Mouse (Mus musculus): ENCODE measurements around the gene Iglon5. TPM values are rescaled to one million over a fixed set of nuclear protein-coding genes. Genes with fewer than 3 reads are reported as not detected.

Gene Iglon5
- total RNA-seq (2014; rRNA removed; ENCODE audit: low replicate concordance), result 0.08 TPM in 1 of 2 replicates, not detected in the other
- not detected in 2 replicates for polyA plus RNA-seq (2015; fragmentation: Nextera tagmentation; extraction: Ambion mirVana)

GRCm38 (mm10) chr7:43489631-43490125, at the start of gene Iglon5:
Gene Iglon5 (minus strand): TSS chr7:43490075.
- H3K4me1 ChIP-seq (ENCODE audit: control insufficient read depth, insufficient read depth), result no peaks in the 10 kb centered on the region
- no peaks in the 10 kb centered on the region for H3K36me3 ChIP-seq (replicated peaks; ENCODE audit: control insufficient read depth, insufficient read depth, low read length)
- H3K27ac ChIP-seq (ENCODE audit: low read depth), result no peak within 1 kb of the TSS
- peak within 1 kb of the TSS; percentile 28 for H3K4me3 ChIP-seq (ENCODE audit: low read depth, low read length)
- ATAC-seq (ENCODE audit: insufficient read depth, low read depth), result no peak
- peaks cover 37% of the 10 kb centered on the region for H3K27me3 ChIP-seq (ENCODE audit: control insufficient read depth, insufficient read depth, low read length)
- no peak for DNase-seq (ENCODE audit: low spot score)
- peak within 1 kb of the TSS; percentile 57 for H3K4me2 ChIP-seq (ENCODE audit: low read depth, low read length)
- no peak within 1 kb of the TSS for H3K9ac ChIP-seq (replicated peaks; ENCODE audit: low read depth, low read length)
- no peaks in the 10 kb centered on the region for H3K9me3 ChIP-seq (replicated peaks; ENCODE audit: control insufficient read depth, low read length)
- WGBS, result under 1% methylated on average over 10 of the region's 41 CpGs
- TF ChIP-seq EP300 (IDR thresholded peaks at IDR 0.05; ENCODE audit: low read depth) (no peak), CTCF (IDR thresholded peaks at IDR 0.05; ENCODE audit: low read depth) (no peak)

- no peak overlapping the region for H3K4me3 ChIP-seq (ENCODE audit: low read depth, low read length)
- H3K27me3 ChIP-seq (ENCODE audit: control insufficient read depth, insufficient read depth, low read length), result no peaks in the 10 kb centered on the region
- no peak overlapping the region for H3K27ac ChIP-seq (ENCODE audit: low read depth)
- no peaks in the 10 kb centered on the region for H3K9me3 ChIP-seq (replicated peaks; ENCODE audit: control insufficient read depth, low read length)
- H3K4me2 ChIP-seq (ENCODE audit: low read depth, low read length), result no peak overlapping the region
- ATAC-seq (ENCODE audit: insufficient read depth, low read depth) (no peak), DNase-seq (ENCODE audit: low spot score) (no peak)
- H3K9ac ChIP-seq (replicated peaks; ENCODE audit: low read depth, low read length), result no peak overlapping the region
- TF ChIP-seq EP300 (IDR thresholded peaks at IDR 0.05; ENCODE audit: low read depth) (no peak), CTCF (IDR thresholded peaks at IDR 0.05; ENCODE audit: low read depth) (no peak)
- H3K4me1 ChIP-seq (ENCODE audit: control insufficient read depth, insufficient read depth), result no peaks in the 10 kb centered on the region
- no peaks in the 10 kb centered on the region for H3K36me3 ChIP-seq (replicated peaks; ENCODE audit: control insufficient read depth, insufficient read depth, low read length)
- 55% methylated on average over 4 of the region's 4 CpGs for WGBS
These were observed 48.6 kb upstream of the Iglon5 start for GRCm38 (mm10) chr7:43538524-43538923.

GRCm38 (mm10) chr7:43532936-43533505, 43.1 kb upstream of the Iglon5 start:
- Histone ChIP-seq H3K4me3 (ENCODE audit: low read depth, low read length) (no peak overlapping the region), H3K36me3 (replicated peaks; ENCODE audit: control insufficient read depth, insufficient read depth, low read length) (no peaks in the 10 kb centered on the region), H3K4me2 (ENCODE audit: low read depth, low read length) (no peak overlapping the region), H3K4me1 (ENCODE audit: control insufficient read depth, insufficient read depth) (no peaks in the 10 kb centered on the region), H3K9ac (replicated peaks; ENCODE audit: low read depth, low read length) (no peak overlapping the region), H3K27ac (ENCODE audit: low read depth) (no peak overlapping the region), H3K9me3 (replicated peaks; ENCODE audit: control insufficient read depth, low read length) (no peaks in the 10 kb centered on the region), H3K27me3 (ENCODE audit: control insufficient read depth, insufficient read depth, low read length) (no peaks in the 10 kb centered on the region)
- no peak for ATAC-seq (ENCODE audit: insufficient read depth, low read depth)
- no peak for TF ChIP-seq EP300 (IDR thresholded peaks at IDR 0.05; ENCODE audit: low read depth)
- no peak for TF ChIP-seq CTCF (IDR thresholded peaks at IDR 0.05; ENCODE audit: low read depth)
- 74% methylated on average over 9 of the region's 9 CpGs for WGBS
- DNase-seq (ENCODE audit: low spot score), result no peak

GRCm38 (mm10) chr7:43530216-43530785, 40.4 kb upstream of the Iglon5 start:
- H3K9me3 ChIP-seq (replicated peaks; ENCODE audit: control insufficient read depth, low read length), result no peaks in the 10 kb centered on the region
- no peak overlapping the region for H3K4me2 ChIP-seq (ENCODE audit: low read depth, low read length)
- ATAC-seq (ENCODE audit: insufficient read depth, low read depth) (no peak), DNase-seq (ENCODE audit: low spot score) (no peak)
- no peaks in the 10 kb centered on the region for H3K36me3 ChIP-seq (replicated peaks; ENCODE audit: control insufficient read depth, insufficient read depth, low read length)
- no peaks in the 10 kb centered on the region for H3K4me1 ChIP-seq (ENCODE audit: control insufficient read depth, insufficient read depth)
- H3K27ac ChIP-seq (ENCODE audit: low read depth), result no peak overlapping the region
- H3K4me3 ChIP-seq (ENCODE audit: low read depth, low read length), result no peak overlapping the region
- no peak overlapping the region for H3K9ac ChIP-seq (replicated peaks; ENCODE audit: low read depth, low read length)
- TF ChIP-seq EP300 (IDR thresholded peaks at IDR 0.05; ENCODE audit: low read depth), result no peak
- TF ChIP-seq CTCF (IDR thresholded peaks at IDR 0.05; ENCODE audit: low read depth), result no peak
- WGBS, result 53% methylated on average over 8 of the region's 8 CpGs
- H3K27me3 ChIP-seq (ENCODE audit: control insufficient read depth, insufficient read depth, low read length), result no peaks in the 10 kb centered on the region

- Histone ChIP-seq H3K4me3 (ENCODE audit: low read depth, low read length) (no peak overlapping the region), H3K9ac (replicated peaks; ENCODE audit: low read depth, low read length) (no peak overlapping the region), H3K36me3 (replicated peaks; ENCODE audit: control insufficient read depth, insufficient read depth, low read length) (no peaks in the 10 kb centered on the region), H3K4me2 (ENCODE audit: low read depth, low read length) (no peak overlapping the region), H3K27ac (ENCODE audit: low read depth) (no peak overlapping the region), H3K4me1 (ENCODE audit: control insufficient read depth, insufficient read depth) (no peaks in the 10 kb centered on the region), H3K9me3 (replicated peaks; ENCODE audit: control insufficient read depth, low read length) (no peaks in the 10 kb centered on the region), H3K27me3 (ENCODE audit: control insufficient read depth, insufficient read depth, low read length) (no peaks in the 10 kb centered on the region)
- DNase-seq (ENCODE audit: low spot score), result no peak
- 49% methylated on average over 3 of the region's 3 CpGs for WGBS
- TF ChIP-seq EP300 (IDR thresholded peaks at IDR 0.05; ENCODE audit: low read depth) (no peak), CTCF (IDR thresholded peaks at IDR 0.05; ENCODE audit: low read depth) (0 out of 2 replicates have a peak, but pooled peaks have one; percentile 6)
- no peak for ATAC-seq (ENCODE audit: insufficient read depth, low read depth)
These were observed 35.4 kb upstream of the Iglon5 start for GRCm38 (mm10) chr7:43525313-43525712.

All from heart, postnatal 0 days (tissue).